Mouse (Mus musculus) neural tube, embryonic 15.5 days (tissue): ENCODE data around the gene Ccl28. TPM values are rescaled to one million over a fixed set of nuclear protein-coding genes. Genes with fewer than 3 reads are reported as not detected.
"Not testable (repeated sequence)": the region's sequence is repeated elsewhere in the genome, so short reads cannot be mapped to it uniquely, and the experiment has no call there.

Source experiments
- ATAC-seq: fragments of 200-750 bp; cut with Nextera tagmentation; 2 replicates; pipeline ENCODE4 v1.8.0; 2017; ENCODE audit warnings: mild to moderate bottlenecking, moderate TSS enrichment, moderate library complexity; ENCODE audit not compliant: low FRiP score
- H3K27ac ChIP-seq: fragments of 300-500 bp; sonication (generic); replicated peaks from 2 replicates; pipeline ENCODE4 v1.5.1; 2015; ENCODE audit warnings: mild to moderate bottlenecking, inconsistent platforms
- H3K27me3 ChIP-seq: fragments of 300-500 bp; sonication (generic); replicated peaks from 2 replicates; pipeline ENCODE4 v1.6.1; 2015; ENCODE audit warnings: inconsistent platforms
- H3K36me3 ChIP-seq: fragments of 300-500 bp; sonication (generic); 2 replicates; pipeline ENCODE4 v1.6.1; 2015; ENCODE audit warnings: inconsistent platforms
- H3K4me1 ChIP-seq: fragments of 300-500 bp; sonication (generic); 2 replicates; pipeline ENCODE4 v1.6.1; 2015; ENCODE audit warnings: inconsistent platforms
- H3K4me2 ChIP-seq: fragments of 300-500 bp; sonication (generic); 2 replicates; pipeline ENCODE4 v1.6.1; 2015; ENCODE audit warnings: inconsistent platforms, mild to moderate bottlenecking, moderate library complexity
- H3K4me3 ChIP-seq: fragments of 300-500 bp; sonication (generic); replicated peaks from 2 replicates; pipeline ENCODE4 v1.5.1; 2015; ENCODE audit warnings: mild to moderate bottlenecking, inconsistent platforms
- H3K9ac ChIP-seq: fragments of 300-500 bp; sonication (generic); replicated peaks from 2 replicates; pipeline ENCODE4 v1.6.1; 2015; ENCODE audit warnings: mild to moderate bottlenecking, inconsistent platforms
- H3K9me3 ChIP-seq: fragments of 300-500 bp; sonication (generic); replicated peaks from 2 replicates; pipeline ENCODE4 v1.6.1; 2016; ENCODE audit warnings: inconsistent platforms
- whole genome bisulfite sequencing: fragments of 180-500 bp; shearing (Covaris S2); methylation state at CpG from one replicate; pipeline ENCODE4 v1.1.7; 2015; ENCODE audit warnings: mixed read lengths; 5-methylcytosine and 5-hydroxymethylcytosine counted together
- polyA plus RNA-seq: library from polyadenylated mRNA; unstranded; fragments of >200 nt; fragmentation: Nextera tagmentation; extraction: Ambion mirVana; gene quantifications from 2 replicates; pipeline ENCODE4 v1.2.1, GENCODE M21; 2015

Ccl28 gene
- polyA plus RNA-seq: 0.29 and 0.41 TPM in 2 replicates

DNA sequence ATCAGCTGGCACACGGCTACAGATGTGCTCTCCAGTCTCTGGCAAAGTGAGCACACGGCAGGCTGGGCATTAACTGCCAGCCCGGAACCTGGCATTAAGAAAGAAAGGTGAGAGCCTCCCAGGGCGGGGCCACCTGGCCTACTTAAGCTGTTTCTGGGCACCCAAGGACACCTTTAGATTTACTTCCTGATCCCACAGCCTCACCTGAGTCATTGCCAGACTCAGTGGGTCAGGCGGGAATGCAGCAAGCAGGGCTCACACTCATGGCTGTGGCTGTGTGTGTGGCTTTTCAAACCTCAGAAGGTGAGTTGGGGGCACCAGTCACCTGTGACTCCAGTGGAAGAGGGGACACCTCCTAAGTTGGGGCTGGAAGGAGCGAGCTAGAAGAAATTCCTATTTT lies at the start of gene Ccl28:
TSS of gene Ccl28 (plus strand) at position 186 of the 400 bp plus-strand sequence.
- no peak within 1 kb of the TSS for H3K4me3 ChIP-seq
- no peak within 1 kb of the TSS for H3K4me2 ChIP-seq
- H3K36me3 ChIP-seq: no peaks in the 10 kb centered on the region
- no peaks in the 10 kb centered on the region for H3K27me3 ChIP-seq
- no peak for ATAC-seq
- WGBS: 84% methylated on average over 6 of the region's 6 CpGs
- no peaks in the 10 kb centered on the region for H3K4me1 ChIP-seq
- no peak within 1 kb of the TSS for H3K9ac ChIP-seq
- H3K9me3 ChIP-seq: no peaks in the 10 kb centered on the region
- no peak within 1 kb of the TSS for H3K27ac ChIP-seq

DNA sequence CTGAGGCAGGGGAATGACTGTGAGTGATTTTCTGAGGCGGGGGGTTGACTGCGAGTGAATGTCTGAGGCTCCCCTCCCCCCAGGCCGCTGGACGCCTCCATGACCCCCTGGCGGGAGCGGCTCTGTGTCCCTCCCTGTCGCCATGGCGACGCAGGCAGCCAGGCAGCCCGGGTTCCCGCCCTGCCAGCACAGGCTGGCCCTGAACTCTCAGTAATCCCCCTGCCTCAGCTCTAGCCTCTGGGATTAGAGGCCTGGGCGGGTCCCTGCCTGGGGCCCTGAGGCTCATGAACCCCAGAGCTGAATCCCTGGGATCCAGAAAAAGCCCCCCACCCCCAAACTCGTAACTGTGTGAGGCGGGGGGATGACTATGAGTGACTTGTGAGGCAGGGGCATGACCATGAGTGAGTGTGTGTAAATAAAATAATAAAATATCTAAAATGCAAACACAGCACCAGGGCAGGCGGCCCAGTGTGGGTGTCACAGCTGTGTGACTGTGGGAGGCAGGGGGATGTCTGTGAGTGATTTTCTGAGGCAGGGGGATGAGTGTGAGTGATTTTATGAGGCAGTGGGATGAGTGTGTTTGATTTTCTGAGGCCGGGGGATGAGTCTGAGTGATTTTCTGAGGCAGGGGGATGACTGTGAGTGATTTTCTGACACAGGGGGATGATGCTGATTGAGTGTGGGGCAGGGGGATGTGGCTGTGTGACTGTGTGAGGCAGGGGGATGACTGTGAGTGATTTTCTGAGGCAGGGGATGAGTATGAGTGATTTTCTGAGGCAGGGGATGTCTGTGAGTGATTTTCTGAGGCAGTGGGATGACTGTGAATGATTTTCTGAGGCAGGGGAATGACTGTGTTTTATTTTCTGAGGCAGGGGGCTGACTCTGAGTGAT lies 27.1 kb upstream of the Ccl28 start:
- 76% methylated on average over 15 of the region's 16 CpGs for WGBS
- peak; percentile 94 for ATAC-seq
- H3K9ac ChIP-seq, H3K36me3 ChIP-seq, H3K4me1 ChIP-seq, H3K27ac ChIP-seq, H3K4me2 ChIP-seq, H3K4me3 ChIP-seq, H3K27me3 ChIP-seq: not testable (repeated sequence)
- H3K9me3 ChIP-seq: peaks cover 21% of the 10 kb centered on the region

DNA sequence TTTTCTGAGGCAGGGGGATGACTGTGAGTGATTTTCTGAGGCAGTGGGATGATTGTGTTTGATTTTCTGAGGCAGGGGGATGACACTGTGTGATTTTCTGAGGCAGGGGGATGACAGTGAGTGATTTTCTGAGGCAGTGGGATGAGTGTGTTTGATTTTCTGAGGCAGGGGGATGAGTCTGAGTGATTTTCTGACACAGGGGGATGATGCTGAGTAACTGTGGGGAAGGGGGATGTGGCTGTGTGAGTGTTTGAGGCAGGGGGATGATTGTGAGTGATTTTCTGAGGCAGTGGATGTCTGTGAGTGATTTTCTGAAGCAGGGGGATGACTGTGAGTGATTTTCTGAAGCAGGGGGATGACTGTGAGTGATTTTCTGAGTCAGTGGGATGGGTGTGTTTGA lies 25.2 kb upstream of the Ccl28 start:
- not testable (repeated sequence) for H3K4me3 ChIP-seq, ATAC-seq, H3K27ac ChIP-seq, H3K27me3 ChIP-seq, H3K36me3 ChIP-seq, H3K4me1 ChIP-seq, H3K9ac ChIP-seq, H3K4me2 ChIP-seq
- H3K9me3 ChIP-seq: peaks cover 24% of the 10 kb centered on the region

DNA sequence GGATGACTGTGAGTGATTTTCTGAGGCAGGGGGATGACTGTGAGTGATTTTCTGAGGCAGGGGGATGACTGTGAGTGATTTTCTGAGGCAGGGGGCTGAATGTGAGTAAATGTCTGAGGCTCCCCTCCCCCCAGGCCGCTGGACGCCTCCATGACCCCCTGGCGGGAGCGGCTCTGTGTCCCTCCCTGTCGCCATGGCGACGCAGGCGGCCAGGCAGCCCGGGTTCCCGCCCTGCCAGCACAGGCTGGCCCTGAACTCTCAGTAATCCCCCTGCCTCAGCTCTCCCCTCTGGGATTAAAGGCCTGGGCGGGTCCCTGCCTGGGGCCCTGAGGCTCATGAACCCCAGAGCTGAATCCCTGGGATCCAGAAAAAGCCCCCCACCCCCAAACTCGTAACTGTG lies 24.6 kb upstream of the Ccl28 start:
- not testable (repeated sequence) for H3K36me3 ChIP-seq, ATAC-seq, H3K27me3 ChIP-seq, H3K4me3 ChIP-seq, H3K4me1 ChIP-seq, H3K4me2 ChIP-seq, H3K9ac ChIP-seq, H3K27ac ChIP-seq
- H3K9me3 ChIP-seq: peaks cover 30% of the 10 kb centered on the region
- WGBS: 88% methylated on average over 12 of the region's 12 CpGs

DNA sequence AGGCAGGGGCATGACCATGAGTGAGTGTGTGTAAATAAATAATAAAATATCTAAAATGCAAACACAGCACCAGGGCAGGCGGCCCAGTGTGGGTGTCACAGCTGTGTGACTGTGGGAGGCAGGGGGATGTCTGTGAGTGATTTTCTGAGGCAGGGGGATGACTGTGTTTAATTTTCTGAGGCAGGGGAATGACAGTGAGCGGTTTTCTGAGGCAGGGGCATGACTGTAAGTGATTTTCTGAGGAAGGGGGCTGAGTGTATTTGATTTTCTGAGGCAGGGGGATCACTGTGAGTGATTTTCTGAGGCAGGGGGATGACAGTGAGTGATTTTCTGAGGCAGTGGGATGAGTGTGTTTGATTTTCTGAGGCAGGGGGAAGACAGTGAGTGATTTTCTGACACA lies 24.1 kb upstream of the Ccl28 start:
- peaks cover 32% of the 10 kb centered on the region for H3K9me3 ChIP-seq
- H3K27me3 ChIP-seq, H3K4me2 ChIP-seq, ATAC-seq, H3K9ac ChIP-seq, H3K27ac ChIP-seq, H3K4me3 ChIP-seq, H3K4me1 ChIP-seq, H3K36me3 ChIP-seq: not testable (repeated sequence)
- 76% methylated on average over 2 of the region's 2 CpGs for WGBS

DNA sequence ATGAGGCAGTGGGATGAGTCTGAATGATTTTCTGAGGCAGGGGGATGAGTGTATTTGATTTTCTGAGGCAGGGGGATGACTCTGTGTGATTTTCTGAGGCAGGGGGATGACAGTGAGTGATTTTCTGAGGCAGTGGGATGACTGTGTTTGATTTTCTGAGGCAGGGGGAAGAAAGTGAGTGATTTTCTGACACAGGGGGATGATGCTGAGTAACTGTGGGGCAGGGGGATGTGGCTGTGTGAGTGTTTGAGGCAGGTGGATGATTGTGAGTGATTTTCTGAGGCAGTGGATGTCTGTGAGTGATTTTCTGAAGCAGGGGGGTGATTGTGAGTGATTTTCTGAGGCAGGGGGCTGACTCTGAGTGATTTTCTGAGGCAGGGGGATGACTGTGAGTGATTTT lies 23.5 kb upstream of the Ccl28 start:
- H3K27me3 ChIP-seq, H3K4me3 ChIP-seq, H3K36me3 ChIP-seq, ATAC-seq, H3K27ac ChIP-seq, H3K9ac ChIP-seq, H3K4me1 ChIP-seq, H3K4me2 ChIP-seq: not testable (repeated sequence)
- peaks cover 32% of the 10 kb centered on the region for H3K9me3 ChIP-seq

DNA sequence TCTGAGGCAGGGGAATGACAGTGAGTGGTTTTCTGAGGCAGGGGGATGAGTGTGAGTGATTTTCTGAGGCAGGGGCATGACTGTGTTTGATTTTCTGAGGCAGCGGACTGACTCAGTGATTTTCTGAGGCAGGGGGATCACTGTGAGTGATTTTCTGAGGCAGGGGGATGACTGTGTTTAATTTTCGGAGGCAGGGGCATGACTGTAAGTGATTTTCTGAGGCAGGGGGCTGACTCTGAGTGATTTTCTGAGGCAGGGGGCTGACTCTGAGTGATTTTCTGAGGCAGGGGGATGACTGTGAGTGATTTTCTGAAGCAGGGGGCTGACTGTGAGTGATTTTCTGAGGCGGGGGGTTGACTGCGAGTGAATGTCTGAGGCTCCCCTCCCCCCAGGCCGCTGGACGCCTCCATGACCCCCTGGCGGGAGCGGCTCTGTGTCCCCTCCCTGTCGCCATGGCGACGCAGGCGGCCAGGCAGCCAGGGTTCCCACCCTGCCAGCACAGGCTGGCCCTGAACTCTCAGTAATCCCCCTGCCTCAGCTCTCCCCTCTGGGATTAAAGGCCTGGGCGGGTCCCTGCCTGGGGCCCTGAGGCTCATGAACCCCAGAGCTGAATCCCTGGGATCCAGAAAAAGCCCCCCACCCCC lies 20.8 kb upstream of the Ccl28 start:
- not testable (repeated sequence) for H3K27me3 ChIP-seq, ATAC-seq, H3K9ac ChIP-seq, H3K4me3 ChIP-seq, H3K4me1 ChIP-seq, H3K36me3 ChIP-seq, H3K27ac ChIP-seq, H3K4me2 ChIP-seq
- 58% methylated on average over 12 of the region's 13 CpGs for WGBS
- peaks cover 19% of the 10 kb centered on the region for H3K9me3 ChIP-seq

DNA sequence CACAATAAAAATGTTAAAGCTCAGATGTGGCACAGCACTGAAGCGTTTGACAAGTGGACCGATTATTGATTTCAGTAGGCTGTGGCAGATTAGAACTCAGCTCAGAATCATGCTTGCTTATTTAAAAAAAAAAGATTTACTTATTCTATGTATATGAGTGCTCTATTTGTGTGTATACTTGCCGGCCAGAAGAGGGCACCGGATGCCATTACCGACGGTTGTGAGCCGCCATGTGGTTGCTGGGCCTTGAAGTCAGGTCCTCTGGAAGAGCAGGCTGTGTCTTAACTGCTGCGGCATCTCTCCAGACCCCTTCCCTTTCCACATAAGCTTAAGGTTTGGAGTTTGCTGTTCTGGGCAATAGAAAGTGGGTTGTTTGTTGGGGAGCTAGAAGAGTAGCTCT lies 19.7 kb upstream of the Ccl28 start:
- H3K9me3 ChIP-seq: peaks cover 13% of the 10 kb centered on the region
- ATAC-seq, H3K4me3 ChIP-seq, H3K9ac ChIP-seq, H3K27ac ChIP-seq, H3K4me1 ChIP-seq, H3K27me3 ChIP-seq, H3K4me2 ChIP-seq, H3K36me3 ChIP-seq: not testable (repeated sequence)
- 96% methylated on average over 8 of the region's 8 CpGs for WGBS

DNA sequence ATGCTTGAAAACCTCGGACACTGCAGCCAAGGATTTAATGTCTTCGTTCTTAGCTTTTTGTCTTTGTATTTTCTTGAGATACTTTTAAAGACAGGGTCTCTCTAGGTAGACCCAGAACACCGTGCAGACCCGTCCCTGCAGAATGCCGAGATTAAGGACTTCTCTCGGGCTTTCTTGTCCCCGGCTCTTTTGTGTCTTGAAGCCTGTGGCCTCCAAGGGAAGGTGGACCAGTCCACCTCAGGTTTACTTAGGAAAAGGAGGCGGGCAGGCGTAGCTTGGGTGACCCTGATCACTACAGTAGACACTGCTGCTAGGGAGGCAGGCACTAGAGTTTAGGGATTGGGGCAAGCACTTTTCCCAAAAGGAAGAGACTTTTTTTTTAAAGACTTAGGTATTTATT lies 19.3 kb upstream of the Ccl28 start:
- ATAC-seq, H3K4me2 ChIP-seq: not testable (repeated sequence)
- WGBS: 95% methylated on average over 8 of the region's 9 CpGs

DNA sequence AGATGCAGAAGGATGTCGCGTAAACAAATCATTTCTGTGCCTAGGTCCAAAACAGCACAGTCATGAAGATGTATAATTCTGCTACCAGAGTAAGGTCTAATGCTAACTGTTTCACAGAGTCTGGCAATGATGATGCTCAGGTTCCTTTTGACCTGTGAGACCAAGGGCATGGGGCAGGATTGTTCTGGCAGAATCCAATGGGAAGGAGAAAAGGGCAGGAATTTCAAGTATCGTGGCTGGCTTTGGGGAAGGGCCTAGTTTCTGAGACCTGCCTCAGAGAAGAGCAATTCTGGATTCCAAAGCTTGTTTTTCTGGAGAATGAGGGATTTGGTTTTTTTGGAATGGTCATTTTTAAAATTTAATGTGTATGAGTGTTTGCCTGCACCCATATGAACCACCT lies 4.8 kb upstream of the Ccl28 start:
- no peak overlapping the region for H3K9ac ChIP-seq
- no peaks in the 10 kb centered on the region for H3K9me3 ChIP-seq
- no peak overlapping the region for H3K4me2 ChIP-seq
- 95% methylated on average over 3 of the region's 3 CpGs for WGBS
- H3K27ac ChIP-seq: no peak overlapping the region
- no peaks in the 10 kb centered on the region for H3K27me3 ChIP-seq
- H3K4me3 ChIP-seq: no peak overlapping the region
- ATAC-seq: no peak
- H3K4me1 ChIP-seq: no peaks in the 10 kb centered on the region
- no peaks in the 10 kb centered on the region for H3K36me3 ChIP-seq

More for the DNA sequence above, 19.3 kb upstream of the Ccl28 start:
- H3K27me3 ChIP-seq, H3K4me3 ChIP-seq, H3K9ac ChIP-seq, H3K4me1 ChIP-seq, H3K27ac ChIP-seq, H3K36me3 ChIP-seq: not testable (repeated sequence)
- H3K9me3 ChIP-seq: peaks cover 11% of the 10 kb centered on the region

DNA sequence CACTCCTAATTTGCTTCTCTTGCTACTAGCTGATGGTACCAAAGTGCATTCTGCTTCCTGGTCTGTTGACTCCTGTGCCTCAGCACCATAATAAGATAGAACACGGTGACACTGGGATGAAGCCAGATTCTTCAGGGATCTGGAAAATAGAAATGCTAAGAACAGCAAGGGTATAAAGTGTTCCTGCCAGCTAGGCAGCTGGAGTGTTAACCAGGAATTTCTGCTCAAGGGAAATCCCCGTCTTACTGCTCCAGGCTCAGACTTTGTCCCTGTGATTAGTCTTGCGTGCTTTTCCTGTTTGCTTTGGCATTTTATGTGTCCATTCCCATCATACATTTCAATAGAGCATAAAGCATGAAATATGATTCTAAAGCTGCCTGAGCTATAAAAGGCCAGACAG lies 3.9 kb upstream of the Ccl28 start:
- no peak overlapping the region for H3K4me2 ChIP-seq
- no peak overlapping the region for H3K4me3 ChIP-seq
- H3K4me1 ChIP-seq: no peaks in the 10 kb centered on the region
- H3K9ac ChIP-seq: no peak overlapping the region
- no peaks in the 10 kb centered on the region for H3K36me3 ChIP-seq
- H3K27ac ChIP-seq: no peak overlapping the region
- no peaks in the 10 kb centered on the region for H3K9me3 ChIP-seq
- ATAC-seq: no peak
- no peaks in the 10 kb centered on the region for H3K27me3 ChIP-seq
- WGBS: 82% methylated on average over 3 of the region's 3 CpGs

DNA sequence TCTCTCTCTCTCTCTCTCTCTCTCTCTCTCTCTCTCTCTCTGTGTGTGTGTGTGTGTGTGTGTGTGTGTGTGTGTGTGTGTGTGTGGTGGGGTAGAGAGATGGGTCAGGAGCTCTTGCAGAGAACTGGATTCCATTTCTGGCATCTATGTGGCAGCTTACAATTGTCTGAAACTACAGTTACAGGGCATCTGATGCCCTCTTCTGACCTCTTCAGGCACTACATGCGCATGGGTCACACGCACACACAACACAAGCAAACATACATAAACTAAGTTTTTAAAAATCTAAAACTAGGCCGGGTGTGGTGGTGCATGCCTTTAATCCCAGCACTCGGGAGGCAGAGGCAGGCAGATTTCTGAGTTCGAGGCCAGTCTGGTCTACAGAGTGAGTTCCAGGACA lies 2.3 kb downstream of the Ccl28 start:
- H3K4me3 ChIP-seq: not testable (repeated sequence)

More for the DNA sequence above, 2.3 kb downstream of the Ccl28 start:
- not testable (repeated sequence) for H3K9me3 ChIP-seq, H3K4me2 ChIP-seq, H3K4me1 ChIP-seq, H3K27ac ChIP-seq, ATAC-seq, H3K36me3 ChIP-seq, H3K27me3 ChIP-seq, H3K9ac ChIP-seq
- WGBS: 83% methylated on average over 5 of the region's 5 CpGs
